13 mouse cellular contexts compared by ENCODE assay signal in genomic region chr13:102640171-102640570, GRCm38 (mm10).
"Had no signal": no experiment of that assay in that cellular context is flagged by ENCODE, and none has a peak within 500 bp of the region (broad histone marks: within the 10 kb centered on the region; RNA-seq: fewer than 3 reads in every experiment).

No protein-coding gene starts in this region.

- H3K27me3 ChIP-seq: liver, embryonic 12.5 days; lung, embryonic 15.5 days; megakaryocyte, embryonic 14.5 days; midbrain, embryonic 15.5 days; neural tube, embryonic 12.5 days had no signal

- H3K4me3 ChIP-seq: liver, embryonic 12.5 days; lung, embryonic 15.5 days; megakaryocyte, embryonic 14.5 days; midbrain, embryonic 13.5 days; midbrain, embryonic 15.5 days; neural tube, embryonic 12.5 days had no signal

- H3K4me2 ChIP-seq: liver, embryonic 12.5 days; lung, embryonic 15.5 days; midbrain, embryonic 11.5 days; midbrain, embryonic 13.5 days; midbrain, embryonic 15.5 days; neural tube, embryonic 12.5 days had no signal

- DNase-seq: right cerebral cortex, postnatal 14 days; thymus, adult 2 months; thymus, postnatal 25 days; thymus, postnatal 4 days had no signal

- H3K36me3 ChIP-seq: liver, embryonic 12.5 days; lung, embryonic 15.5 days; midbrain, embryonic 13.5 days; midbrain, embryonic 15.5 days; neural tube, embryonic 12.5 days had no signal

- H3K9ac ChIP-seq: liver, embryonic 12.5 days; liver, embryonic 14.5 days; lung, embryonic 15.5 days; midbrain, embryonic 13.5 days; midbrain, embryonic 15.5 days; neural tube, embryonic 12.5 days had no signal

- ATAC-seq: liver, embryonic 12.5 days; midbrain, embryonic 13.5 days; midbrain, embryonic 15.5 days had no signal

- H3K27ac ChIP-seq: liver, embryonic 12.5 days; liver, embryonic 14.5 days; lung, embryonic 15.5 days; macrophage; midbrain, embryonic 13.5 days; midbrain, embryonic 15.5 days; neural tube, embryonic 12.5 days had no signal

- H3K4me1 ChIP-seq: liver, embryonic 12.5 days had no signal

- H3K9me3 ChIP-seq: liver, embryonic 12.5 days; lung, embryonic 15.5 days; midbrain, embryonic 15.5 days; neural tube, embryonic 12.5 days had no signal
